Mouse (Mus musculus): ENCODE data around the gene Col6a6.

DNA sequence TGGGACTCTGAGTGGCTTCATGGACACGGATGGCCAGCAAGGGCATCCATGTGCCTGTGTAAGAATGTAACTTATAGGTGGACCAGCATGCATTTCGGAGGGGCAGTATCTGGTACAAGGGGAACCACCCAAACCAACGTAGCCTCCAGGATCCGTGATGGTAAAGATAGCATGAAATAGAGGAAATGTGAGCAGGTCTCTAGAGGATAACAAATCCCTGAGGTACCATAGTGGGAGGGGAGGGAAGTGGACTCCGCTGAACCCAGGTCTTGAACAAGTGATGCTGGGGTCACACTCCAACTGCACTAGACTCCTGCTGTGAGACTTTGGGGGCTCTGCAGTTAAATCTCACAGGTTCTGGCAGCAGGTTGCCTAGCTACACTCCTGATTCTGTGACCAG is 27.7 kb downstream of the Col6a6 start:
- TF ChIP-seq POLR2A (IDR thresholded peaks at IDR 0.05; ENCODE audit: low read depth, low read length) (no peak), CTCF (conservative IDR thresholded peaks at IDR 0.05; ENCODE audit: insufficient read depth, insufficient read length, low read depth, low read length) (no peak)
